Mouse (Mus musculus): Measurements from ENCODE around the gene Ppard. TPM values are rescaled to one million over a fixed set of nuclear protein-coding genes. Genes with fewer than 3 reads are reported as not detected.
A peak's percentile ranks its signal among the peaks of the same experiment; 100 is the strongest.

The Ppard gene
- polyA plus RNA-seq, 1 experiment from 2014 or later, result 2.7 TPM

- DNase-seq (ENCODE audit: low spot score), result no peak
- H3K9me3 ChIP-seq (ENCODE audit: control insufficient read depth, low read length), result peaks cover 2% of the 10 kb centered on the region; the same call in 1 of the 2 replicates
- no peak overlapping the region for H3K27ac ChIP-seq (replicated peaks; ENCODE audit: low read depth, low read length)
- no peak overlapping the region for H3K9ac ChIP-seq (ENCODE audit: low read length)
- no peak overlapping the region for H3K4me2 ChIP-seq (ENCODE audit: low read depth, severe bottlenecking)
- peaks cover 17% of the 10 kb centered on the region for H3K36me3 ChIP-seq (ENCODE audit: control insufficient read depth, insufficient read depth, low read length)
- H3K4me3 ChIP-seq (ENCODE audit: low read depth, low read length), result no peak overlapping the region
- peaks cover 35% of the 10 kb centered on the region for H3K4me1 ChIP-seq (ENCODE audit: control insufficient read depth, insufficient read depth, low read length)
- no peak for ATAC-seq (ENCODE audit: insufficient number of reproducible peaks, low FRiP score, low TSS enrichment, low read depth)
- no peaks in the 10 kb centered on the region for H3K27me3 ChIP-seq (ENCODE audit: control insufficient read depth, insufficient read depth, low read length)
- 67% methylated on average over 10 of the region's 10 CpGs for WGBS
These were observed 102.8 kb downstream of the Ppard start for GRCm38 (mm10) chr17:28335267-28335666.

GRCm38 (mm10) chr17:28337547-28337946 is 105.0 kb downstream of the Ppard start:
- DNase-seq (ENCODE audit: low spot score), result no peak
- H3K4me2 ChIP-seq (ENCODE audit: low read depth, severe bottlenecking), result no peak overlapping the region
- no peak overlapping the region for H3K9ac ChIP-seq (ENCODE audit: low read length)
- H3K4me3 ChIP-seq (ENCODE audit: low read depth, low read length), result no peak overlapping the region
- peaks cover 13% of the 10 kb centered on the region for H3K36me3 ChIP-seq (ENCODE audit: control insufficient read depth, insufficient read depth, low read length)
- no peaks in the 10 kb centered on the region for H3K27me3 ChIP-seq (ENCODE audit: control insufficient read depth, insufficient read depth, low read length)
- H3K9me3 ChIP-seq (ENCODE audit: control insufficient read depth, low read length), result peaks cover 2% of the 10 kb centered on the region; the same call in 1 of the 2 replicates
- 95% methylated on average over 7 of the region's 7 CpGs for WGBS
- ATAC-seq (ENCODE audit: insufficient number of reproducible peaks, low FRiP score, low TSS enrichment, low read depth), result no peak
- peaks cover 34% of the 10 kb centered on the region for H3K4me1 ChIP-seq (ENCODE audit: control insufficient read depth, insufficient read depth, low read length)
- no peak overlapping the region for H3K27ac ChIP-seq (replicated peaks; ENCODE audit: low read depth, low read length)

GRCm38 (mm10) chr17:28340578-28340977 is 108.1 kb downstream of the Ppard start:
- Histone ChIP-seq H3K9ac (ENCODE audit: low read length) (no peak overlapping the region), H3K27me3 (ENCODE audit: control insufficient read depth, insufficient read depth, low read length) (no peaks in the 10 kb centered on the region), H3K4me3 (ENCODE audit: low read depth, low read length) (no peak overlapping the region), H3K27ac (replicated peaks; ENCODE audit: low read depth, low read length) (0 out of 2 replicates have a peak overlapping the region, but pooled peaks have one; percentile 42), H3K4me2 (ENCODE audit: low read depth, severe bottlenecking) (peak overlapping the region; percentile 27; the same call in 1 of the 2 replicates), H3K4me1 (ENCODE audit: control insufficient read depth, insufficient read depth, low read length) (peaks cover 42% of the 10 kb centered on the region), H3K9me3 (ENCODE audit: control insufficient read depth, low read length) (peaks cover 2% of the 10 kb centered on the region; the same call in 1 of the 2 replicates), H3K36me3 (ENCODE audit: control insufficient read depth, insufficient read depth, low read length) (peaks cover 12% of the 10 kb centered on the region)
- DNase-seq (ENCODE audit: low spot score) (no peak), ATAC-seq (ENCODE audit: insufficient number of reproducible peaks, low FRiP score, low TSS enrichment, low read depth) (no peak)
- whole genome bisulfite sequencing, result 75% methylated on average over 7 of the region's 7 CpGs

DNA sequence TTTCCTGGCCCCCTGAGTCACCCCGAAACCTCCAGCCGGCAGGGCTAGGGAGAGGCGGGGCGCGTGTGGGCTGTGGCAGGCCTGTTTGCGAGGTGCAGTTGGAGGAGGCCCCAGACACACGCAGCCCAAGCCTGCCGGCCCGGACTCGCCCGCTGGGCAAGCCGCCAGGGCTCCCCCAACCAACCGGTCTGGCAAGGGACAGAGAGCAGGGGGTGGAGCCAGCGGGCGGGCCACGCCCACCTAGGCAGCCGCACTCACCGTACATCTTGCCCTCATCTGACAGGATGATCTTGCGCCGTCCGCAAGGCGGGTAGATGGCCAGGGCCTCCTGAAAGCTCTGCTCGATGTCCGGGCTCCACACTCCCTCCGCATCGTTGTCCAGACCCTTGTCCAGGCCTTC is 108.6 kb downstream of the Ppard start:
- Histone ChIP-seq H3K4me3 (ENCODE audit: low read depth, low read length) (no peak overlapping the region; the same call in 1 of the 2 replicates), H3K36me3 (ENCODE audit: control insufficient read depth, insufficient read depth, low read length) (peaks cover 12% of the 10 kb centered on the region), H3K9me3 (ENCODE audit: control insufficient read depth, low read length) (peaks cover 2% of the 10 kb centered on the region; the same call in 1 of the 2 replicates), H3K9ac (ENCODE audit: low read length) (peak overlapping the region; percentile 38; the same call in 1 of the 2 replicates), H3K4me2 (ENCODE audit: low read depth, severe bottlenecking) (peak overlapping the region; percentile 27; the same call in 1 of the 2 replicates), H3K4me1 (ENCODE audit: control insufficient read depth, insufficient read depth, low read length) (peaks cover 47% of the 10 kb centered on the region), H3K27ac (replicated peaks; ENCODE audit: low read depth, low read length) (0 out of 2 replicates have a peak overlapping the region, but pooled peaks have one; percentile 42), H3K27me3 (ENCODE audit: control insufficient read depth, insufficient read depth, low read length) (no peaks in the 10 kb centered on the region)
- peak; percentile 78 for DNase-seq (ENCODE audit: low spot score)
- ATAC-seq (ENCODE audit: insufficient number of reproducible peaks, low FRiP score, low TSS enrichment, low read depth), result no peak
- 8% methylated on average over 26 of the region's 26 CpGs for WGBS

- 26% methylated on average over 4 of the region's 4 CpGs for WGBS
These were observed 111.6 kb downstream of the Ppard start for GRCm38 (mm10) chr17:28344050-28344607.

GRCm38 (mm10) chr17:28344670-28345069 is 112.2 kb downstream of the Ppard start:
- Histone ChIP-seq H3K9ac (ENCODE audit: low read length) (peak overlapping the region; percentile 5; the same call in 1 of the 2 replicates), H3K27me3 (ENCODE audit: control insufficient read depth, insufficient read depth, low read length) (no peaks in the 10 kb centered on the region), H3K27ac (replicated peaks; ENCODE audit: low read depth, low read length) (peak overlapping the region; percentile 68; the same call in 1 of the 2 replicates), H3K4me3 (ENCODE audit: low read depth, low read length) (no peak overlapping the region), H3K4me2 (ENCODE audit: low read depth, severe bottlenecking) (no peak overlapping the region), H3K9me3 (ENCODE audit: control insufficient read depth, low read length) (no peaks in the 10 kb centered on the region), H3K36me3 (ENCODE audit: control insufficient read depth, insufficient read depth, low read length) (peaks cover 5% of the 10 kb centered on the region; the same call in 1 of the 2 replicates), H3K4me1 (ENCODE audit: control insufficient read depth, insufficient read depth, low read length) (peaks cover 77% of the 10 kb centered on the region)
- ATAC-seq (ENCODE audit: insufficient number of reproducible peaks, low FRiP score, low TSS enrichment, low read depth) (no peak), DNase-seq (ENCODE audit: low spot score) (no peak)
- WGBS, result 44% methylated on average over 3 of the region's 3 CpGs

More at GRCm38 (mm10) chr17:28344050-28344607, 111.6 kb downstream of the Ppard start:
- Histone ChIP-seq H3K9ac (ENCODE audit: low read length) (peak overlapping the region; percentile 5; the same call in 1 of the 2 replicates), H3K9me3 (ENCODE audit: control insufficient read depth, low read length) (no peaks in the 10 kb centered on the region), H3K4me3 (ENCODE audit: low read depth, low read length) (no peak overlapping the region), H3K4me2 (ENCODE audit: low read depth, severe bottlenecking) (no peak overlapping the region), H3K27me3 (ENCODE audit: control insufficient read depth, insufficient read depth, low read length) (no peaks in the 10 kb centered on the region), H3K36me3 (ENCODE audit: control insufficient read depth, insufficient read depth, low read length) (peaks cover 5% of the 10 kb centered on the region; the same call in 1 of the 2 replicates), H3K27ac (replicated peaks; ENCODE audit: low read depth, low read length) (no peak overlapping the region), H3K4me1 (ENCODE audit: control insufficient read depth, insufficient read depth, low read length) (peaks cover 73% of the 10 kb centered on the region)
- no peak for ATAC-seq (ENCODE audit: insufficient number of reproducible peaks, low FRiP score, low TSS enrichment, low read depth)
- no peak for DNase-seq (ENCODE audit: low spot score)

DNA sequence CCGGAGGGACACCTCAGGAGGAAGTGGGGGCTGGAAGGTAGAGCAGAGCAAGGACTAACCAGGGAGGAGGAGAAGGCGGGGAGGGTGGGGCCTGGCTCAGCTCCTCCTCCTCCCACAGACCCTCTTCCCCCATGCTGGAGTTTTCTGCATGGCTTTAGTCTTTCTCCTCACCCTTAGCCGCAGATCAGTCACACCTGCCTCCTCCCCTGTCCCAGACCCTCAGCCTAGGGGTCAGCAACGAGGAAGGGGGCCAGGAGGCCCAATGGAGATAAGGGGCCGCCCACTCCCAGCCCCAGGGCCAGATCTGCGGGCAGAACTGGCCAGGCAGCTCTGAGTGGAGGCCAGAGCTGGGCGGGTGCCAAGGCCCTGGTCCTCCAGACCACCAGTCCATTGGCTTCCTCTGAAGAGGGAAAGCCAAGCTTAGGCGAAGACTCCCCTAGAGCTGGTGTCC is 112.8 kb downstream of the Ppard start:
- 8% methylated on average over 7 of the region's 8 CpGs for WGBS
- peaks cover 77% of the 10 kb centered on the region for H3K4me1 ChIP-seq (ENCODE audit: control insufficient read depth, insufficient read depth, low read length)

GRCm38 (mm10) chr17:28345882-28346281 is 113.4 kb downstream of the Ppard start:
- peaks cover 73% of the 10 kb centered on the region for H3K4me1 ChIP-seq (ENCODE audit: control insufficient read depth, insufficient read depth, low read length)
- no peak overlapping the region for H3K4me3 ChIP-seq (ENCODE audit: low read depth, low read length)
- no peaks in the 10 kb centered on the region for H3K27me3 ChIP-seq (ENCODE audit: control insufficient read depth, insufficient read depth, low read length)
- H3K36me3 ChIP-seq (ENCODE audit: control insufficient read depth, insufficient read depth, low read length), result no peaks in the 10 kb centered on the region
- 0 out of 2 replicates have a peak, but pooled peaks have one; percentile 11 for ATAC-seq (ENCODE audit: insufficient number of reproducible peaks, low FRiP score, low TSS enrichment, low read depth)
- H3K4me2 ChIP-seq (ENCODE audit: low read depth, severe bottlenecking), result peak overlapping the region; percentile 40
- peak overlapping the region; percentile 27 for H3K9ac ChIP-seq (ENCODE audit: low read length)
- 3% methylated on average over 10 of the region's 10 CpGs for WGBS
- DNase-seq (ENCODE audit: low spot score), result peak; percentile 60
- H3K27ac ChIP-seq (replicated peaks; ENCODE audit: low read depth, low read length), result peak overlapping the region; percentile 68
- no peaks in the 10 kb centered on the region for H3K9me3 ChIP-seq (ENCODE audit: control insufficient read depth, low read length)

More for the DNA sequence above, 112.8 kb downstream of the Ppard start:
- Histone ChIP-seq H3K4me3 (ENCODE audit: low read depth, low read length) (no peak overlapping the region), H3K9me3 (ENCODE audit: control insufficient read depth, low read length) (no peaks in the 10 kb centered on the region), H3K27ac (replicated peaks; ENCODE audit: low read depth, low read length) (peak overlapping the region; percentile 68), H3K9ac (ENCODE audit: low read length) (peak overlapping the region; percentile 27), H3K27me3 (ENCODE audit: control insufficient read depth, insufficient read depth, low read length) (no peaks in the 10 kb centered on the region), H3K36me3 (ENCODE audit: control insufficient read depth, insufficient read depth, low read length) (peaks cover under 1% of the 10 kb centered on the region; the same call in 1 of the 2 replicates), H3K4me2 (ENCODE audit: low read depth, severe bottlenecking) (peak overlapping the region; percentile 40)
- DNase-seq (ENCODE audit: low spot score) (no peak), ATAC-seq (ENCODE audit: insufficient number of reproducible peaks, low FRiP score, low TSS enrichment, low read depth) (no peak)

Measured in limb, embryonic 11.5 days (tissue).